Mouse (Mus musculus): ENCODE measurements at regions not wholly inside any gene's neighbourhood (a gene's known extent, or its start where the extent isn't known, plus 50 kb on each side); places are given as distances from the start of the nearest gene placed in this dataset.

DNA sequence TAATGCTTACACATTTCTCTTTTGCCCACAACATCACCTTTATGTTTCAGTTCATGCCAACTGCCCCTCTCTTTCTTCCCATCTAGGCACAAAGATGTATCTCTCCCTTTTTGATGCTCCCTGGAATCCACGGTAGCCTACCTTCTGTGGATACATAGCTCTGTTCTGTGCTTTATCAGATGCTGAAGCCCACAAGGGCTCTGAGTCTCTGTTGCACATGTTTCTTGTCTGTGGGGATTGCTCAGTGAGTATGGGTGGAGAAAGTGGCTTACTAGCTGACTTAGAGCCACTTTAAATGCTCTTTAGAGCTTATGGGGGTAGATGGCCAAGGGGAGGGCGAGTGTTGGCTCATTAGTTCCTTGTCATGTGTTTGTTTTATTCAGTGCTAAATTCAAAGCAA lies 289.9 kb upstream of the Fam92a start:
- dilution Hi-C loops (cut with MboI; ENCODE audit: extremely low pct_ligation_motif_present, extremely low pct_unique_long_range_greater_than_20kb, low sequenced_read_pairs) = no loop called here
- no peak for TF ChIP-seq IRF4 (IDR thresholded peaks at IDR 0.05; ENCODE audit: low read depth, low read length)
- TF ChIP-seq JUN (IDR thresholded peaks at IDR 0.05; ENCODE audit: insufficient read depth, low read depth, low read length) = no peak
- no peak for TF ChIP-seq ETS1 (conservative IDR thresholded peaks at IDR 0.05; ENCODE audit: low read depth, low read length)
- no peak for TF ChIP-seq POLR2AphosphoS2 (IDR thresholded peaks at IDR 0.05; ENCODE audit: low read depth, low read length)
- no peak for TF ChIP-seq PAX5 (IDR thresholded peaks at IDR 0.05; ENCODE audit: low read length)
- no peak for TF ChIP-seq ZKSCAN1 (IDR thresholded peaks at IDR 0.05; ENCODE audit: borderline replicate concordance, low read depth, low read length)
- TF ChIP-seq ZC3H11A (IDR thresholded peaks at IDR 0.05; ENCODE audit: low read depth, low read length) = no peak
- Histone ChIP-seq H3K4me1 (ENCODE audit: control insufficient read depth in 1 of 2, insufficient read depth in 2 of 2) (no peaks in the 10 kb centered on the region), H3K79me2 (replicated peaks; ENCODE audit: control insufficient read depth, extremely low read depth, insufficient read depth, poor library complexity, severe bottlenecking) (no peaks in the 10 kb centered on the region), H3K9me3 (replicated peaks; ENCODE audit: low read length) (no peaks in the 10 kb centered on the region), H3K9ac (ENCODE audit: insufficient read depth, low read depth) (no peak overlapping the region), H3K4me3 (replicated peaks in 1 of 3; ENCODE audit: low read depth in 2 of 3, low read length in 2 of 3, poor library complexity in 1 of 3) (no peak overlapping the region), H3K4me2 (ENCODE audit: insufficient read depth, low read depth, poor library complexity, severe bottlenecking) (no peak overlapping the region), H3K27ac (ENCODE audit: insufficient read depth, low read depth) (no peak overlapping the region), H3K27me3 (replicated peaks) (no peaks in the 10 kb centered on the region), H3K36me3 (replicated peaks in 1 of 2; ENCODE audit: control insufficient read depth in 1 of 2, insufficient read depth in 1 of 2, low read length in 1 of 2) (no peaks in the 10 kb centered on the region)
- DNase-seq (ENCODE audit: extremely low read depth) = no peak
- in situ Hi-C loops (cut with MboI; ENCODE audit: low pct_ligation_motif_present, low pct_unique_long_range_greater_than_20kb, low sequenced_read_pairs) = no loop called here

GRCm38 (mm10) chr4:12461251-12461650 lies 289.4 kb upstream of the Fam92a start:
- Histone ChIP-seq H3K79me2 (replicated peaks; ENCODE audit: control insufficient read depth, extremely low read depth, insufficient read depth, poor library complexity, severe bottlenecking) (no peaks in the 10 kb centered on the region), H3K27ac (ENCODE audit: insufficient read depth, low read depth) (no peak overlapping the region), H3K4me3 (replicated peaks in 1 of 3; ENCODE audit: low read depth in 2 of 3, low read length in 2 of 3, poor library complexity in 1 of 3) (no peak overlapping the region), H3K4me1 (ENCODE audit: control insufficient read depth in 1 of 2, insufficient read depth in 2 of 2) (no peaks in the 10 kb centered on the region), H3K9me3 (replicated peaks; ENCODE audit: low read length) (no peaks in the 10 kb centered on the region), H3K4me2 (ENCODE audit: insufficient read depth, low read depth, poor library complexity, severe bottlenecking) (no peak overlapping the region), H3K9ac (ENCODE audit: insufficient read depth, low read depth) (no peak overlapping the region), H3K36me3 (replicated peaks in 1 of 2; ENCODE audit: control insufficient read depth in 1 of 2, insufficient read depth in 1 of 2, low read length in 1 of 2) (no peaks in the 10 kb centered on the region), H3K27me3 (replicated peaks) (no peaks in the 10 kb centered on the region)
- in situ Hi-C loops (cut with MboI; ENCODE audit: low pct_ligation_motif_present, low pct_unique_long_range_greater_than_20kb, low sequenced_read_pairs) = no loop called here
- dilution Hi-C loops (cut with MboI; ENCODE audit: extremely low pct_ligation_motif_present, extremely low pct_unique_long_range_greater_than_20kb, low sequenced_read_pairs) = no loop called here
- no peak for DNase-seq (ENCODE audit: extremely low read depth)
- TF ChIP-seq EP300 (IDR thresholded peaks at IDR 0.05; ENCODE audit: low read length) = no peak
- no peak for TF ChIP-seq BHLHE40 (IDR thresholded peaks at IDR 0.05; ENCODE audit: low read depth, low read length)
- no peak for TF ChIP-seq E2F4 (IDR thresholded peaks at IDR 0.05; ENCODE audit: insufficient replicate concordance, low read depth, low read length)
- no peak for TF ChIP-seq ZNF384 (IDR thresholded peaks at IDR 0.05; ENCODE audit: low read depth, low read length)
- TF ChIP-seq KAT2A (IDR thresholded peaks at IDR 0.05; ENCODE audit: insufficient replicate concordance, low read length) = no peak
- TF ChIP-seq MAZ (IDR thresholded peaks at IDR 0.05; ENCODE audit: low read depth, low read length) = no peak
- no peak for TF ChIP-seq NELFE (IDR thresholded peaks at IDR 0.05; ENCODE audit: low read depth, low read length)
- TF ChIP-seq GABPA (IDR thresholded peaks at IDR 0.05; ENCODE audit: insufficient replicate concordance, low read depth, low read length) = no peak
- no peak for TF ChIP-seq UBTF (IDR thresholded peaks at IDR 0.05; ENCODE audit: low read depth, low read length)
- TF ChIP-seq ZKSCAN1 (IDR thresholded peaks at IDR 0.05; ENCODE audit: borderline replicate concordance, low read depth, low read length) = no peak
- TF ChIP-seq USF2 (conservative IDR thresholded peaks at IDR 0.05; ENCODE audit: low read depth, low read length) = no peak
- no peak for TF ChIP-seq MXI1 (IDR thresholded peaks at IDR 0.05; ENCODE audit: low read depth, low read length)
- TF ChIP-seq USF1 (IDR thresholded peaks at IDR 0.05; ENCODE audit: low read depth, low read length) = no peak
